Mouse (Mus musculus): ENCODE measurements around the gene Mansc1.
A peak's percentile ranks its signal among the peaks of the same experiment; 100 is the strongest.
"Not testable (repeated sequence)": the region's sequence is repeated elsewhere in the genome, so short reads cannot be mapped to it uniquely, and the experiment has no call there.

Mansc1 gene

DNA sequence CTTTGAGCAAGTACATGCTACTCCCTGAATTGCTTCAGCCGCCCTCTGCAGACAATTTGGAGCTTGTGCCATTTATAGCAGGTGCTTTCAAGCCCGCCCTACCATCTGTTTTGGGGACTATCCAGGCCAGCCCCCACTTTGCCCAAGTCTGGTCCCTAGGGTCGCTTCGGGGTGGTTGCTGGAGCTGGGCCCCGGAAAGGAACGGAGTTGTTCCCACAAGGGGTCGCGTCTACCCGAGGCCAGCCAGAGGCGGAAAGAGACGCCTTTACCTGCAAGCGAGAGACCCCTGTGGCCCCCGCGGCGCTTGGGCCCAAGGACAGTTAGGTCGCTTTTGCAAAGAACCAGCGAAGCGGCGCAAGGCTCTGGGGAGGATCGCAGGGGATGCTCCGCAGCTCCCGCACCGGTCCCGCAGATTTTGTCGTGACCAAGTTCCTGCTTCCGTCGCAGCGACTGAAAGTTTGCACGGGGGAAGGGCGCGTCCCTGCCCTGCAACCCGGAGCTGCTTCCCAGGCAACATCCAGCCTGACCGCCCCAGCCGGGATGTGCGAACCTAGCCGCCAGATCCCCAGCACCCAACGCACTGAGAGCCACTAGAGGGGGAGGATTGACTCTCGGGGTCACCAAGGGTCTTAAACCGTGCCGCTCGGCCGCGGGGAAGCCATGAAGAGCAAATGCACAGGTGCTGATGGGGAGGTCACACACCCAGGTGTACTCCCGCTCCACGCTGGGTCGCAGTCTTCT lies at the start of gene Mansc1:
TSS of gene Mansc1 (minus strand) at position 542 of the 741 bp plus-strand sequence.
- ATAC-seq (ENCODE audit: low TSS enrichment) = peak; percentile 92

- not testable (repeated sequence) for ATAC-seq (ENCODE audit: low TSS enrichment)
These were observed 47.0 kb upstream of the Mansc1 start for GRCm38 (mm10) chr6:134679330-134679729.

DNA sequence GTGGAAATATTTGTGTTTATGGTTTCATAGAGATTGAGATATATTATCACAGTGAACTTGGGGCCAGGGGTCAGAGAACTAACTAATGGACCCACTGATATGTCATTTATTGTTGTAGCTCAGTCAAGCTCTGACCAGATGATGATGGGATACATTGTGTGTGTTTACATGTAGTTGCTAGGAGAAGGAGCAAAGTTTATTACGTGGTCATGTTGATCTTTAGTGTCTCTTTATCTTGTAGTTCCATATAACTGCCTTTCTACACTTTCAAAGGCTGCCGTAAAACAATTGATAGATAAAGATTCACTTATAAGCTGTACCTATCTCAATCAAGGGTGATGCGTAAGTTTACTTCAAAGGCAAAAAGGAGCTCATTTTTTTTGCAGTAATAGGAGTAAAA lies 45.7 kb upstream of the Mansc1 start:
- no peak for ATAC-seq (ENCODE audit: low TSS enrichment)

GRCm38 (mm10) chr6:134677504-134677903 lies 45.2 kb upstream of the Mansc1 start:
- ATAC-seq (ENCODE audit: low TSS enrichment) = peak; percentile 93

DNA sequence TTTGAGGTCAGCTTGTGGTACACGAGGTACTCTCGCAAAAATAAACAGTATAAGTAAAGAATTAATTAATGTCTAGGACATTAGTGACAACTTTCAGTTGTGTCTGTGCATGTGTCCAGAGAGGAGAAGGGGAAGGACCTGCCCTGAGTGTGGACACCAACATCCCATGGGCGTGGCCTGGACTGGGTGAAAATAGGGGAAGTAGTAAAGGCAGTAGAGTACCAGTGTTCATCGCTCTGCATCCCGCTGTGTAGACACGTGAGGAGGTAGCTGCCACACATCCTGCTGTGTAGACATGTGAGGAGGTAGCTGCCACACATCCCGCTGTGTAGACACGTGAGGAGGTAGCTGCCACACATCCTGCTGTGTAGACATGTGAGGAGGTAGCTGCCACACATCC lies 41.4 kb upstream of the Mansc1 start:
- not testable (repeated sequence) for ATAC-seq (ENCODE audit: low TSS enrichment)

- ATAC-seq (ENCODE audit: low TSS enrichment) = peak; percentile 74
These were observed 38.7 kb upstream of the Mansc1 start for GRCm38 (mm10) chr6:134670881-134671411.

- ATAC-seq (ENCODE audit: low TSS enrichment) = no peak
These were observed 37.0 kb upstream of the Mansc1 start for GRCm38 (mm10) chr6:134669179-134669865.

DNA sequence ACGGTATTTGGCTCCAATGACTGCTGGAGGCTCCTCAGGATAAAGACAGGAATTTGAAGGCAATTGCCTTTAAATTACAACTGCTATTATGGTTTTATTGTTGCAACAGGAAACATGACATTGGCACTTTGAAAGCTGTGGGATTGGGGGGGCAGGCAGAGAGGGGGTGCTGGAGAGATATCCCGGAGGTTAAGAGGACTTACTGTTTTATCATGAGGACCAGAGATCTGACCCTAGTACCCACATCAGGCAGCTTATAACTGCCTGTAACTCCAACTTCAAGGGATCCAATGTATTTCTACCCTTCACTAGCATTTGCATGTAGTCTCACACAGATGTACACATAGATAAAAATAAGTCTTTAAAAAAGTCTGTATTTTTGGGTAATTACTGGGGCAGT lies 36.2 kb upstream of the Mansc1 start:
- ATAC-seq (ENCODE audit: low TSS enrichment) = no peak

DNA sequence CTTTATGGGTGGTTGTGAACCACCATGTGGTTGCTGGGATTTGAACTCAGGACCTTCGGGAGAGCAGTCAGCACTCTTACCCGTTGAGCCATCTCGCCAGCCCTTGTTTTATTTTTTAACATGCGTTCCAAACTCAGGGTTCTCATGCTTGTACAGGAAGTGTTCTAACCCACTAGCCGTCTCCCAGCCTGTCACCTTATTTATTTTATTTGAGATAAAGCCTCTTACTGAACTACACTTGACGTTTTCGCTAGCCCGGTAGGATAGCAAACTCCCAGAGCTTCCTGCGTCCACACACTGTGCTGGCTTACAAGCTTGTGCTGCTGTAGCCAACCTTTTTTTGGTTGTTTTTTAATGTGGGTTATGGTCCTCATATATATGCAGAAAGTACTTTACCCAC lies 33.5 kb upstream of the Mansc1 start:
- no peak for ATAC-seq (ENCODE audit: low TSS enrichment)

DNA sequence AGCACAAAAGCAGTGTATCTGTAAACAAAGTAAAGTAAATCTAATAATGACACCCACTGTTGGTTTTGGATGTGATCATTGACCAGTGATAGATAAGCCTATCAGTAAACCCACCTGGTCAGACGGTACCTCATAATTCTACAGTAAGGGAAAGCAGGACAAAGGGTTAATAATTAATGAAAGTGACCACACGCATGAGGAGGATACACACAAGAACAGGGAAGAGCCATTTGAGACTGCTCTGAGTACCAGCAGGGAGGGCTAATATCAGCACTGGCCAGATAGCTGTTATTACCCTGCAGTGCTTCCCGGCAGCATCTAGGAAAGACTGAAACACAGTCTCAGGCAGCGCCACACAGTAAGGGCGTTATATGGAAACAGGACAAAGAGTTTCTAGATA lies 32.3 kb upstream of the Mansc1 start:
- no peak for ATAC-seq (ENCODE audit: low TSS enrichment)

- ATAC-seq (ENCODE audit: low TSS enrichment) = no peak
These were observed 28.6 kb upstream of the Mansc1 start for GRCm38 (mm10) chr6:134660714-134661406.

DNA sequence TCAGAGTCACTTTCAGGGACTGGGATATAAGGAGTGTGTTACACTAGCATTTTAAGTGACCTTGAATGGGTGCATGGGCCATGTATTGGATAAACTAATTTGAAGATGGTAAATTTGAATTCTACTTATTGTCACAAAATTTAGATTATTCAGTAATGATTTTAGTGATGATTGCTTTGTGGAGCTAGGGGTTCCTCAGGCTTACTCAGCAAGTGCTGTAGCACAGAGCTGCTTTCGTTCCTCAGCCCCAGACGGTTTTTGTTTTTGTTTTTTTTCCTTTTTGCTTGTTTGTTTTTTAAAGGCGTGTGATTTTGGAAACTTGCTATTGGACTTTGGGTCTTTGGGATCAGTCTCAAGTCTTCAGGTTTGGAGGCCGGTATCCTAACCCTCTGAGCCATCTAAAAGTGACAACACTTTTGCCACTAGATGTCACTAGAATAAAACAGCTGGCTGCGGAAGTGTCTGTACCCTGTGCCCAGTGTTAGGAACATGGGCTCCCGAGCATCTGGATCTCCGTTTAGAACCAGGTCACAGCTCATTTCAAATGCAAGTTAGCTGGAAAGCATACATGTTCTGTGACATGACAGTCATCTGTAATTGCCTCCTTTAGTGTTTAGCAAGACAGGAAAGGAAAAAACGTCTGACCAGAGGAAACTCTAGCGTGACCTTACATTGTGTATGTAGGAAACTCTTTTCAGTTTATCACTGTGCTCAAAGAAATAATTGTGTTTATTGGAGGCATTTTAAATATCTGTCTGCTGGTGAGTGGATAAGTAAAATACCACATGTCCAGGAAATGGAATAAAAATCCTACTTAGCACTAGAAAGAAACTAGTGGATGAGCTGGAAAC lies 27.0 kb upstream of the Mansc1 start:
- ATAC-seq (ENCODE audit: low TSS enrichment) = peak; percentile 95

DNA sequence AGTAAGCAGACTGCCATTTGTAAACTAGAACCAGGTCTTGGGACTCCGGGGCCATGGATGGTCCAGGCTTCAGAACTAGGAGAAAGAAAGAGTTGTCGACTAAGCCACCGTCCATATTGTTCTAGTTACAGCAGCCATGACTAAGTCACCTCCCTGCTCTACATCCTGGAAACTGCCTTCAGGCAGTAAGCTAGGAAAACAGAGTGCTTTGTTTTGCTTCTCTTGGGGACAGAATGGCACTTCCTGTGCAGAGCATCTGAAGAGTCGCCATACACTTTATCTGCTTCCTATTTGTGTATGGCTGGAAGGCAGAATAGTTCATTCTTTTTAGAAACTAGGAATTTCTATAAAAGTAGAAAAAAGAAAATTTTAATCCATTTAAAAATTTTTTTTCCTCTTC lies 24.2 kb upstream of the Mansc1 start:
- ATAC-seq (ENCODE audit: low TSS enrichment) = no peak

DNA sequence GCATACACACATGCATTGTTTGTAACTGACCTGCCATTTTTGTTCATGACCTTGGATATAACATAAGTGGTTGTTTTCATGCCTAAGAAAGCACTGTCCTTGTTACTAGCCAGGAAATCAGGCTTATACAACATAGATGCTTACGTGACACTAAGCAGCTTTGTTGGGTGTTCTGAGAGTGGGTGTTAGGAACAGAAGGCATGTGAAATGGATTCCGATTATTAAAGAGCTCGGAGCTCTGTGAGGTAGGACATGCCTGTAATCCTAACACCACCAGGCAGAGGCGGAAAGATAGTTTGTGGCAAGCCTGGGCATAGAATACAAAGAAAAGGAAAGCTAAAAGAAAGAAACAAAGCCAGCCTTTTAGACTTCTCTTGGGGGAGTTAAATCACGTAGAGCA lies 16.1 kb upstream of the Mansc1 start:
- peak; percentile 90 for ATAC-seq (ENCODE audit: low TSS enrichment)

- peak; percentile 18; the same call in 1 of the 2 replicates for ATAC-seq (ENCODE audit: low TSS enrichment)
These were observed 15.3 kb upstream of the Mansc1 start for GRCm38 (mm10) chr6:134647621-134648020.

- ATAC-seq (ENCODE audit: low TSS enrichment) = no peak
These were observed 14.5 kb upstream of the Mansc1 start for GRCm38 (mm10) chr6:134646835-134647234.

DNA sequence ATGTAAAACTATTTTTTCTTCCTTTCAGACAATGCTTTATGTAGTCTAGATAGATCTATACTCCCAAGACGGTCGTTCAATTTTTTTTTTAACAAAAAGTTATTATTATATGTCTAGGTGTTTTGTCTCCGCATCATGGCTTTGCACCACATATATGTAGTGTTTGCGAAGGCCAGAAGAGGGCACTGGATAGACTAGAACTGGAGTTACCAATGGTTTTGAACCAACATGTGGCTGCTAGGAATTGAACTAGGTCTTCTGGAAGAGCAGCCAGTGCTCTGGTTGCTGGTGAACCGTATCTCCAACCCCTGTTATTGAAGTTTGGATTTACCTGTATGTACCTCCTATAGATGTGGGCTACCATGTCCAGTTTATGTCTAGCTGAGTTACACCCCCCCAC lies 11.0 kb upstream of the Mansc1 start:
- ATAC-seq (ENCODE audit: low TSS enrichment) = no peak

- no peak for ATAC-seq (ENCODE audit: low TSS enrichment)
These were observed 9.6 kb upstream of the Mansc1 start for GRCm38 (mm10) chr6:134641738-134642446.

GRCm38 (mm10) chr6:134640485-134641475 lies 8.5 kb upstream of the Mansc1 start:
- ATAC-seq (ENCODE audit: low TSS enrichment) = peak; percentile 98

- ATAC-seq (ENCODE audit: low TSS enrichment) = no peak
These were observed 7.6 kb upstream of the Mansc1 start for GRCm38 (mm10) chr6:134639900-134640299.
